Comparison of ENCODE assay signal across 28 mouse cellular contexts in the genomic region with DNA sequence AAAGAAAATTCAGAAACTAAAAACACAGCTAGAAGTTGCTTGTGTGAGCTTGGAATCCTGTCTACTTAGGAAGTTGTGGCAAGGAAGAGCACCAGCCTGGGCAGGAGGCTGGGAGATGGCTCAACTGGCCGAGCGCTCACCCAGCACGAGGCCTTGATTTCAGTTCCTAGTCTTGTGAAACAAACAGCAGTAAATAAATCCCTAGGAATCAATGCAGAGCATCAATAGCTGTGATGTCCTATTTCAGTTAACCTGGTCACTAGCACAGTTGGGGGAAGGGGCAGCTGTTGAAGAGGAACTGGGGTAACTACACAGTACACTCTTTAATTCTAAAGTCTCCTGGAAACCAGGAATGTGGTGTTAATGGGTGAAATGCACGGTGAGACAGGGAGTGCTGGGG.
"Had no signal": no experiment of that assay in that cellular context is flagged by ENCODE, and none has a peak within 500 bp of the region (broad histone marks: within the 10 kb centered on the region; RNA-seq: fewer than 3 reads in every experiment).

No protein-coding gene starts in this region.

- H3K9ac ChIP-seq: embryonic facial prominence, embryonic 12.5 days; embryonic facial prominence, embryonic 13.5 days; embryonic facial prominence, embryonic 15.5 days; forebrain, embryonic 12.5 days; forebrain, embryonic 13.5 days; forebrain, embryonic 15.5 days; forebrain, postnatal 0 days had no signal

- ATAC-seq: forebrain, embryonic 13.5 days; forebrain, embryonic 14.5 days; forebrain, embryonic 15.5 days; forebrain, embryonic 16.5 days; forebrain, postnatal 0 days had no signal

- H3K4me2 ChIP-seq: embryonic facial prominence, embryonic 12.5 days; embryonic facial prominence, embryonic 13.5 days; embryonic facial prominence, embryonic 15.5 days; forebrain, embryonic 12.5 days; forebrain, embryonic 13.5 days; forebrain, embryonic 15.5 days had no signal

- H3K4me3 ChIP-seq: embryonic facial prominence, embryonic 10.5 days; embryonic facial prominence, embryonic 12.5 days; embryonic facial prominence, embryonic 13.5 days; embryonic facial prominence, embryonic 15.5 days; erythroblast, embryonic 14.5 days; forebrain, embryonic 10.5 days; forebrain, embryonic 12.5 days; forebrain, embryonic 13.5 days; forebrain, embryonic 15.5 days; gastrocnemius, adult 2 months; heart, adult 2 months had no signal

- DNase-seq: cerebellum, adult 2 months; cerebellum, adult 8-10 months; cerebellum, adult 9-10 months; cerebellum, adult 9-11 months; cerebellum, postnatal 10 days; cerebellum, postnatal 14 days; cerebellum, postnatal 25 days; cerebellum, postnatal 36 days; embryo, embryonic 11 days; forebrain, postnatal 0 days; gastrocnemius, adult 2 months; gastrocnemius, postnatal 10 days; gastrocnemius, postnatal 14 days; gastrocnemius, postnatal 25 days; gastrocnemius, postnatal 36 days; heart, adult 18-20 months; heart, adult 2 months had no signal

- H3K9me3 ChIP-seq: embryonic facial prominence, embryonic 10.5 days; embryonic facial prominence, embryonic 12.5 days; embryonic facial prominence, embryonic 13.5 days; embryonic facial prominence, embryonic 15.5 days; forebrain, embryonic 10.5 days; forebrain, embryonic 12.5 days; forebrain, embryonic 13.5 days; forebrain, embryonic 15.5 days had no signal

- H3K27ac ChIP-seq: embryonic facial prominence, embryonic 10.5 days; embryonic facial prominence, embryonic 12.5 days; embryonic facial prominence, embryonic 13.5 days; embryonic facial prominence, embryonic 15.5 days; forebrain, embryonic 10.5 days; forebrain, embryonic 12.5 days; forebrain, embryonic 13.5 days; forebrain, embryonic 15.5 days; gastrocnemius, adult 2 months; heart, adult 2 months had no signal

- H3K4me1 ChIP-seq: embryonic facial prominence, embryonic 12.5 days; embryonic facial prominence, embryonic 15.5 days had no signal

- H3K27me3 ChIP-seq: embryonic facial prominence, embryonic 12.5 days; embryonic facial prominence, embryonic 13.5 days; embryonic facial prominence, embryonic 15.5 days; forebrain, embryonic 12.5 days; forebrain, embryonic 13.5 days; forebrain, embryonic 15.5 days had no signal
